Mouse (Mus musculus) splenic B cell, adult 2 months (primary cell): ENCODE results near the gene Kcnj12.

ENCODE experiments used
- DNase-seq: peaks from one replicate; pipeline ENCODE4 v3.0.0-alpha.2; 2011; ENCODE audit warnings: low read depth, low spot score
- H3K27me3 ChIP-seq: 2 replicates; pipeline ENCODE4 v1.6.1; 2012; ENCODE audit warnings: mild to moderate bottlenecking, low read length, moderate library complexity, mixed read lengths; ENCODE audit not compliant: control insufficient read depth, poor library complexity, insufficient read depth, severe bottlenecking
- H3K36me3 ChIP-seq: 2 replicates; pipeline ENCODE4 v1.6.1; 2012; ENCODE audit warnings: mild to moderate bottlenecking, low read length, moderate library complexity, mixed read lengths; ENCODE audit not compliant: control insufficient read depth, poor library complexity, insufficient read depth, severe bottlenecking

Gene Kcnj12

DNA sequence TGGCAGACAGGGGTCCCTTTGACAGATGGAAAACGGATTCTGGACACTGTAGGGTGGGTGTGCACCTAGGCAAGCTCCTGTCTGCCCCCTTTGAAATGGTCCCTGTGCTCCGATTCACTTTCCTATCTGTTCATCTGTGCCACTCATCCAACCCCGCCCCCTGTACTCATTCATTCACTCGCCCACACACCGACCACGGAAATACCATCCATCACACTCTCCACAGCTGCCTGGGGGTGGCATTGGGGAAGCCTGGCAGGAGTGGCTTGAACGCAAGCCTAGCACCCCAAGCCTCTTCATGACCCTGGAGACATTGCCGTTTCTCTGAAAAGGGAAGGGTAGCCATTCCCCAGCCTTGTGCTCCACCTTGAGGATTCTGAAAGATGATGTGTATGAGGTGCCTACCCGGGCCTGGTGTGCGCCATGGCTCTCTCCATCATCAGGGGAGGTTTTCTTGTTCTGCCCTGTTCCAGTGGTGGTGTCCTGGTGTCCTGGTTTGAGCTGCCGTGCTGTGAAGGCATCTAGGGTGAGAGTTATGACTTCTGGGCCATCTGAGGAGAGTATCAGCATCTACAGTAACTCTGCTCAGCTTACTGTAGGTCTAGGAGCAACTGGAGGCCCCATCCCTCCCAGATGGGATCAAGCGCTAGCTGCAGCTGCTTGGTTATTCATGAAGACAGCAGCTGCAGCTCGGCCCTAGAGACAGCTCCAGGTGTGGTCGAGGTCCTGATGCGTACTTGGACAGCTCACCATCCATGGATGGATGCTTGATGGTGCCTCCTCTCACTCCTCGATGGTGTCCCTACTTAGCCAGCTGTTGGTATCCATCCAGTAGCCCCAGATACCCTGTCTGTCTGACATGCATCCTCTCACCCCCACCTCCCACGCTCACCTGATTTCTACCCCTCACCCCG lies 40.4 kb downstream of the Kcnj12 start:
- no peaks in the 10 kb centered on the region for H3K27me3 ChIP-seq
- no peaks in the 10 kb centered on the region for H3K36me3 ChIP-seq
- DNase-seq, result no peak

DNA sequence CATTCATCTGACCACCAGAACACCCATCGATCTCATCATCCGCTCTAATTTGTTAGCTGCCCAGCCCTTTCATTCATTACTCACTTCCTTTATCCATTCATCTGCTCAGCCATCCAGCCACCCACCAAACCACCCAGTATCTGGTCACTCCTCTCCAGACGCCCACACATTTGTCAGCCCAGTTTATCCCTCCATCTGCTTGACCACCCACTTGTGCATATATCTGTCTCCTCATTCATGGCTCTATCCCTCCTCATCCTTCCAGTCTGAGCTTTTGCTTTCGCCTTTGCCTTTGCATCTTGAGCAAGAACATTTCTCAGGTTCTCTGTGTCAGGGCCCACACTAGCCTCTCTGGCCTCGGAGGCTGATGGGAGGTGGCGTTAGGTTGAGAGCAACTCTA lies 41.1 kb downstream of the Kcnj12 start:
- no peaks in the 10 kb centered on the region for H3K27me3 ChIP-seq
- DNase-seq, result no peak
- H3K36me3 ChIP-seq, result no peaks in the 10 kb centered on the region

DNA sequence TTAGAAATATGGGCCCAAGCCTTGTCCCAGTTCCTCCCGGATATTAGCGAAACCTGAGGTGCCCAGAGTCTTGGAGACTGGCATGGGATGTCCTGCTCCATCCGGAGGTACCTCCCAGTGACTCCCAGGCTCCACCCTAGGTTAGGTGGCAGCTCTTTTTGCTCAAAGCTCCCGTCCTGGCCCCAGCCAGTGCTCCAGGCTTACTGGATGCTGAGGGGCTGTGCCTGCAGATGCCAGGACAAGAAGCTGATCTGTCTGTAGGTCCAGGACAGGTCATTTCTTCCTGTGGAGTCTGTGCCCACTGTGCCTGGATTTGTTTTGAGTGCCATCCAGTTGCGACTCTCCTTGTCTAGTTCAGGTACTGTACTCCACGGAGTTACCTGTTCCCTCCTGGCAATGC lies 43.3 kb downstream of the Kcnj12 start:
- no peaks in the 10 kb centered on the region for H3K36me3 ChIP-seq
- H3K27me3 ChIP-seq, result no peaks in the 10 kb centered on the region
- no peak for DNase-seq

DNA sequence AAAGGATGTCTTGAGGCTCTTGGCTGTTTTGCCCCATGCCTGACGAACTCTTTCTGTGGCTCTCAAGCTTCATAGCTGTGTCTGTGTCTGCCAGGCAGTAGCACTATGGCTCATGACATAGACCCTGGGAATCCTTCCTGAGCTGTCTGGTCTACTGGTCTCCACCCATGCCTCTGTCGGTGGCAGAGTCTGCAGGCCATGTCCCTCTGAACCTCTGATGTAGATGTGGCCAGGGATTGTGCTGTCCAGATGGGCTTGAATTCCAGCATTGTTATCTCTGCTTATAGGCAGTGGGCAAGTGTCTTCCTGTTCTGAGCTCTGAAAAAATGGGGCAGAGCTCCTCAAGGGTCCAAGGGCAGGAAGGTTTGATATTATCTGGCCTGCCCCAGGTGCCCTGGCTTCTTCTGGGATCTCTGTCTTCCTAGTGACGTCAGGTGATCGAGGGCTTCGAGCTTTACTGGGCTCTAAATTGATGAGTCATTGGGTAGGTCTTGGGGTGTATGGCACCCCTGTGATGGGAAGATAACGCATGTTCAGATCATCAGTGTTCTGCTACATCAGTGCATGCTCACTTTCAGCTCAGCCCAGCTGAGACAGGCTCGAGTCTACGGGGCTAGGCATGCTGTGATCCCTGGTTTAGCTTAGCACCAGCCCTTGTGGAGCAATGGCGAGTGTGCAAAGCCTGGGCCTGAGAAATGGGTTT lies 44.9 kb downstream of the Kcnj12 start:
- DNase-seq, result no peak
- H3K27me3 ChIP-seq, result no peaks in the 10 kb centered on the region
- H3K36me3 ChIP-seq, result no peaks in the 10 kb centered on the region

DNA sequence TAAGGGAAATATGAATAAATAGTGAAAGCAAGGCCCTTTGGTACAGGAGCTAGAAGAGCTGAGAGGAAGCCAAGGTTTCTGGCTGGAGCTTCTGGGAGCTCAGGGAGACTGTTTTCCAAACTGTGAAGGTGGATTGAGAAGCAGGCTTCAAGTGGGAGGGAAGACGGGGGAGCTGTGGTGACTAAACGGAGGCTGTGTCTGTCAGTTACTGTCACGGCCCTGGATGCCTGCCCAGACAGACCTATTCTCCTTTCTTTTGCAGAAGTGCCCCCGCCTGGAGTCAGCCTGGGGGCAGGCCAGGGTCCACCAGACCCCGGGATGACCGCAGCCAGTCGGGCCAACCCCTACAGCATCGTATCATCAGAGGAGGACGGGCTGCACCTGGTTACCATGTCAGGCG lies 46.5 kb downstream of the Kcnj12 start:
- Histone ChIP-seq H3K36me3 (no peaks in the 10 kb centered on the region), H3K27me3 (no peaks in the 10 kb centered on the region)
- no peak for DNase-seq

DNA sequence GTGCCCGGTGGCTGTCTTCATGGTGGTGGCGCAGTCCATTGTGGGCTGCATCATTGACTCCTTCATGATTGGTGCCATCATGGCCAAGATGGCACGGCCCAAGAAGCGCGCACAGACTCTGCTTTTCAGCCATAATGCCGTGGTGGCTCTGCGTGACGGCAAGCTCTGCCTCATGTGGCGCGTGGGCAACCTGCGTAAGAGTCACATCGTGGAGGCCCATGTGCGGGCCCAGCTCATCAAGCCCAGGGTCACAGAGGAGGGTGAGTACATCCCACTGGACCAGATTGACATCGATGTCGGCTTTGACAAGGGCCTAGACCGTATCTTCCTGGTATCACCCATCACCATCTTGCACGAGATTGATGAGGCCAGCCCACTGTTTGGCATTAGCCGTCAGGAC lies 47.3 kb downstream of the Kcnj12 start:
- no peak for DNase-seq
- no peaks in the 10 kb centered on the region for H3K36me3 ChIP-seq

DNA sequence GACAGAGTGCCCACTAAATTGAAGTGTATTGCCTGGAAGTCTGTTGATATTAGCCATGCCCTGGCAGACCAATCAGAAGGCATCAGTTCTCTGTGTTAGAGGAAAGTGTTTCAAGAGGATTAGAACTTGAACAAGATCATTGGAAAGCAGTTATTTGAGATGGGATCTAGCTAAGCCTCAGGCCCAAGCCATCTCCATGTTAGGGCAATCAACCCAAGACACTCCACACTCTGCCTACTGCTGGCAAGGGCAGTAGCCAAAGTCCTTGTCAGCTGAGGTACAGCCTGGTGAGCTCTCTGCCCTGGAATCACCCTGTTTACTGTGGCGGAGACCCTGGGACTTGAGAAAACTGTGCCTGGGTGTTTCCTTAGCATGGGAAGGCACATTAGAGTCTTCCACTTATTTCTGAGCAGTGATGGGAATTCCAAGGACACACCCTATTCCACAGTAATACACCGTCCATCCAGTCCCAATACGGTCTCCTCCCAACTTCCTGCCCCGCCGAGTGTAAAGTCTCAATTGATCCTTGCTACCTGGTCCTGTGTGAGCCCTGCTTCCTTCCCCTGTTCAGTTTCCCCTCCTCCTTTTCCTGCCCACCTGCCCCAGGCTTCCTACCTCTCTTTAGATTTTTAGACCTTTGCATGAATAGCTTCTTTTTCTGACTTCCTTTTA lies 52.4 kb downstream of the Kcnj12 start:
- H3K27me3 ChIP-seq, result no peaks in the 10 kb centered on the region
- DNase-seq, result no peak
- no peaks in the 10 kb centered on the region for H3K36me3 ChIP-seq

More for the DNA sequence above, 47.3 kb downstream of the Kcnj12 start:
- H3K27me3 ChIP-seq, result no peaks in the 10 kb centered on the region

DNA sequence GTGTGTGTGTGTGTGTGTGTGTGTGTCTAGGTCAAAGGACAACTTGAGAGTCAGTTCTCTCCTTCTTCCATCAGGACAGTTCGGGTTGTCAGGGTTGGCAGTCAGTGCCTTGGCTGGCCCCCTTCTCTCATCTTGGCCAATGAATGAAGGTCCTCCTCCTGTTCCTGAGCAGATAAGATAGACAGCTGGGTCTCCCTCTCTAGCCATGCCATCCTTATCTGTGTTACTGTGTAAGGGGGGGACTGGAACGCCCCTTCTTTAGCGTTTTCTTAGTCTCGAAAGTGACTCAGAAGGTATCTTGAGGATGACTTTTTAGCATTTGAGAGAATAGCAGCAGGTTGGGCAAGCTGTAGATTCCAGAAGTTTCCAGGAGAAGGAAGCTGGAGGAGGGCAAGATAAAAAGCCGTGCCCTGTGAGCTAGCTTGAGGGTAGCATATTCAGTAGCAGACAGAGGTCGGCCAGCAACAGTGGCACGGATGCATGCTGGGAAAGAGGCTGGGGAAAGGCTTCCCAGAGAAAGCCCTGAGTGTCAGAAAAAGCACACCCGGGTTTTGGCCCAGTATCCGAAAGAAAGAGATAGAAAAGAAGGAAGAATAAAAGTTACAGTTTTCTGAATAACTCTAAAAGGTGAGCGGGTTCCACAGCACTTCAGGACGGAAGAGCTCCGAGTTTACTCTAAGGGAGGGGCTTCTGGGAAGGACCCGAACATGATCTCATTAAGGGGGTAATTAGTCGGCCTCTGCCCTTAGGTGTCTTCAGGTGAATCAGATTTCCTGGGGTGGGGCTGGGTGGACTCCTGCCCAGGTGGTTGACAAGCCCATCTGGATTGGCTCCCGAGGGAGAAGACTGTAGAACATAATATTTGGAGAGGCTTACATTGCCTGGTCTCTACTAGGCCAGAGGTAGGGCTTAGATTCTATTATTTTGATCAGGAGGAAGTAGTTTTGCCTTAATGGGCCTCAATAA lies 53.3 kb downstream of the Kcnj12 start:
- DNase-seq, result no peak

DNA sequence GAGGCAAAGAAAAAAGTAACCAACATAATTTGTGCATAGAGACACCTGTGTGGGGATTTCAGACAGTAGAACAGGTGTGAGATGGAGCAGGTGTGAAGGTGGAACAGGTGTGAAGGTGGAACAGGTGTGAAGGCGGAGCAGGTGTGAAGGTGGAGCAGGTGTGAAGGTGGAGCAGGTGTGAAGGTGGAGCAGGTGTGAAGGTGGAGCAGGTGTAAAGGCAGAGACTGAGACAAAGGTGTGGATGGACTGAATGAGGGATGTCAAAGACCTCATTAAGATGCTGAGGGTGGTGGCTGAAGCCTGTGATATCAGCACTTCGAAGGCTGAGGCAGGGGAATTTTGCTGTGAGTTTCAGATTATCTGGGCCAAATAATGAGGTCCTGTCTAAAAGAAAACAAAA lies 59.3 kb downstream of the Kcnj12 start:
- H3K27me3 ChIP-seq, result no peaks in the 10 kb centered on the region
- H3K36me3 ChIP-seq, result no peaks in the 10 kb centered on the region
- DNase-seq, result no peak

More for the DNA sequence above, 53.3 kb downstream of the Kcnj12 start:
- no peaks in the 10 kb centered on the region for H3K27me3 ChIP-seq
- H3K36me3 ChIP-seq, result no peaks in the 10 kb centered on the region

DNA sequence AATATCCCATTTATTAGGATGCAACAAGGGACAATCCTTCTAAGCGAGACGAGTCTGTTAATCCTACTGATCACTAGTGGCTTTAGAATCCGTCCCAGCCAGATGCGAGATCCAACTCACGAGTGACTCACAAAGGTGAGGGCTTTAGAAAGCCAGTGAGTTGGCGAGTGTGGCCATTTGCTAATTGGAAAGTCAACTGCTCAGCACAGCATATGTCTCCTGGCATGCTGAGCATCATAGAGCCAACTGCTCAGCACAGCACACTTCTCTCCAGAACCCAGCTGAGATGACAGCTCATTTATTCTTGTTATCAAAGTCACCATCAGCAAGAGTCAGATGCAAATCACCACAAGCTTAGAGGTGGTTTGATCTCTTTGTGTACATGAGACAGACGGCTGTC lies 67.8 kb downstream of the Kcnj12 start:
- DNase-seq, result no peak
- Histone ChIP-seq H3K27me3 (no peaks in the 10 kb centered on the region), H3K36me3 (no peaks in the 10 kb centered on the region)

DNA sequence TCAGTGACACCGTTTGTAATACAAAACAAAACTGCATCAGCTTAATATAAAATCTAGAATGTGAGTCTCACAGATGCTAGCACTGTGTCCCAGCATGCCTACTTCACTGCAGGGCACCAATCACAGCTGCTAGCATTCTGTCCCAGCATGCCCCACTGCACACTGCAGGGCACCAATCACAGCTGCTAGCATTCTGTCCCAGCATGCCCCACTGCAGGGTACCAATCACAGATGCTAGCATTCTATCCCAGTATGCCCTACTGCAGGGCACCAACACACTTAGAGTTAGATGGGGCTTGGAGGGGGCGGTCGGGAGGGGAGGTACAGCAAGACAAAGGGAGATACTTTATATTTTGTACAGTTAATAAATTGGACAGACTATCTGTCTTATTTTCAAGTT lies 68.8 kb downstream of the Kcnj12 start:
- no peak for DNase-seq
- no peaks in the 10 kb centered on the region for H3K36me3 ChIP-seq
- no peaks in the 10 kb centered on the region; the same call in 1 of the 2 replicates for H3K27me3 ChIP-seq

DNA sequence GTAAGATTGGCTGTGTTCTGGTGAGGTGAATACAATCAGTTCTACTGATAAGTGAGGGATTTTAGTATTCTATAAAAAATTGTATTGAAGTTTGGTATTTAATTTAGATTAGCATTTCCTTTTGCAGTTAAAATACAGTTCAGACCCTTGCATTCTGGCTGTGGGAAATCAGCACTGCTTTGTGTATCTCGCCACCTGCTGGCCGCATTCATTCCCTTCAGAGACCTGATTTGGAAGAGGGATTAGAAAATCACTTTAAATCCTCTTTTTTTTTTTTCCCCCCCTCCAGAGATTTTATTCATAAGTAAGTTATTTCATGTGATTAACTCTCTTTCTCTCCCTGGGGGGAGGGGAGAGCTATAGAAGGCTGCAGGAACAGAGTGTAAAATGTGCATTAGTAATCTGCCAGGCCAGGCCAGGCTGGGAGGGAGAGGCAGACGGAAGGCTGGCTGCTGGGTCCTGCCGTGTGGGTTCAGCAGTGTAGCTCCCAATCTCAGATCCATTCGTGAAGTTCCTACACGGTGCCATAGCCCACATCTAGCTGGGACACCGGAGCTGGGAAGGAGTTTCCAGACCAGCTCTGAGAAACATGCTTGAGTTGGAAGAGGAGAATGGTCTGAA lies 69.4 kb downstream of the Kcnj12 start:
- H3K36me3 ChIP-seq, result no peaks in the 10 kb centered on the region
- peak; percentile 73 for DNase-seq
- no peaks in the 10 kb centered on the region; the same call in 1 of the 2 replicates for H3K27me3 ChIP-seq

DNA sequence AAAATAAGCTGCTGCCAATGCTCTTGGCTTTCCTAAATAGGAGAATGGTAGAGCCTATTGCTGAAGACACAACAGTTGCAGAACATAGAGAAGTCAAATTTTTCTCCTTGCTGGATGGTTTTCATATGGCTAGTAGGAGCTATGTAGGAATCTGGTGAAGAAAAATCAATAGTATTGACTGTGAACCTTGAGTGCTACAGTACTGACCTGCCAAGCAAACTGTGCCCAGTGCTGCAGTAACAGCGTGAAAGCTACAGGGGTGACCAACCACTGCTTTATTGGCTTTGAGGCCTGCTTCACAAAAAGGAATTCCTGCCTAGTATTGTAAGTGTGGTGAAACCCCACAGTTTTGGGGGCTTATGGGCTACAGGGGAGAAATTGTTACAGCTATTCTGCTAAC lies 75.7 kb downstream of the Kcnj12 start:
- Histone ChIP-seq H3K36me3 (no peaks in the 10 kb centered on the region), H3K27me3 (no peaks in the 10 kb centered on the region; the same call in 1 of the 2 replicates)
- DNase-seq, result no peak
